Mouse (Mus musculus) mouse trophoblast stem cell (cell line): ENCODE data around the gene Megf9.

Experiments used
- in situ Hi-C, 2 experiments: fragments of 300-500 bp; cut with MseI, MboI; formaldehyde crosslinking; loops; 2 replicates in 1 of 2; 3 replicates in 1 of 2; pipeline ENCODE4 v1.15.1; 2025

Megf9 gene

GRCm38 (mm10) chr4:70528622-70529021, 6.2 kb downstream of the Megf9 start:
- in situ Hi-C loops, result no loop called here

GRCm38 (mm10) chr4:70523346-70523745, 11.4 kb downstream of the Megf9 start:
- in situ Hi-C loops, result no loop called here

- in situ Hi-C loops, result no loop called here
Observed at GRCm38 (mm10) chr4:70521506-70522292, 13.1 kb downstream of the Megf9 start.

GRCm38 (mm10) chr4:70517646-70518045, 17.1 kb downstream of the Megf9 start:
- in situ Hi-C loops, result no loop called here

GRCm38 (mm10) chr4:70516289-70516688, 18.5 kb downstream of the Megf9 start:
- in situ Hi-C loops, result no loop called here

- in situ Hi-C loops, result no loop called here
Observed at GRCm38 (mm10) chr4:70515514-70515913, 19.3 kb downstream of the Megf9 start.

GRCm38 (mm10) chr4:70509987-70510386, 24.8 kb downstream of the Megf9 start:
- in situ Hi-C loops, result no loop called here

- in situ Hi-C loops, result no loop called here
Observed at GRCm38 (mm10) chr4:70509565-70509964, 25.2 kb downstream of the Megf9 start.

- in situ Hi-C loops, result no loop called here
Observed at GRCm38 (mm10) chr4:70508207-70508606, 26.6 kb downstream of the Megf9 start.

- in situ Hi-C loops, result no loop called here
Observed at GRCm38 (mm10) chr4:70505951-70506350, 28.8 kb downstream of the Megf9 start.

GRCm38 (mm10) chr4:70503827-70504226, 31.0 kb downstream of the Megf9 start:
- in situ Hi-C loops, result no loop called here

GRCm38 (mm10) chr4:70499285-70499684, 35.5 kb downstream of the Megf9 start:
- in situ Hi-C loops, result no loop called here

GRCm38 (mm10) chr4:70496978-70497377, 37.8 kb downstream of the Megf9 start:
- in situ Hi-C loops, result no loop called here

GRCm38 (mm10) chr4:70489792-70490191, 45.0 kb downstream of the Megf9 start:
- in situ Hi-C loops, result no loop called here

GRCm38 (mm10) chr4:70488415-70488814, 46.4 kb downstream of the Megf9 start:
- in situ Hi-C loops, result no loop called here

- in situ Hi-C loops, result no loop called here
Observed at GRCm38 (mm10) chr4:70484134-70484533, 50.7 kb downstream of the Megf9 start.

- in situ Hi-C loops, result no loop called here
Observed at GRCm38 (mm10) chr4:70481931-70482330, 52.9 kb downstream of the Megf9 start.

GRCm38 (mm10) chr4:70471398-70471797, 63.4 kb downstream of the Megf9 start:
- in situ Hi-C loops, result no loop called here

- in situ Hi-C loops, result loop anchor here in 1 of 2 experiments (10.0 kb wide), 1 partner anchor 109 kb away; no protein-coding TSS in a partner anchor
Observed at GRCm38 (mm10) chr4:70465921-70466689, 68.7 kb downstream of the Megf9 start.

- in situ Hi-C loops, result loop anchor here in 1 of 2 experiments (10.0 kb wide), 1 partner anchor 111 kb away; no protein-coding TSS in a partner anchor
Observed at GRCm38 (mm10) chr4:70463302-70463701, 71.5 kb downstream of the Megf9 start.

GRCm38 (mm10) chr4:70461416-70461815, 73.4 kb downstream of the Megf9 start:
- in situ Hi-C loops, result loop anchor here in 1 of 2 experiments (10.0 kb wide), 1 partner anchor 113 kb away; no protein-coding TSS in a partner anchor

- in situ Hi-C loops, result loop anchor here (10.0 kb wide), 2 partner anchors 123 to 153 kb away; no protein-coding TSS in a partner anchor
Observed at GRCm38 (mm10) chr4:70452161-70452560, 82.6 kb downstream of the Megf9 start.
